In genomic region chr3:25144961-25145697, GRCm38 (mm10) we compare ENCODE assay signal across 9 mouse cellular contexts. TPM values are rescaled to one million over a fixed set of nuclear protein-coding genes. Genes with fewer than 3 reads are reported as not detected.
DNase-seq lines count a peak whose midpoint lies in the region; ATAC-seq and TF ChIP-seq lines count a peak whose summit lies in the region.
"Had no signal": no experiment of that assay in that cellular context is flagged by ENCODE, and none has a peak within 500 bp of the region (broad histone marks: within the 10 kb centered on the region; RNA-seq: fewer than 3 reads in every experiment).

No protein-coding gene starts in this region.

- TF ChIP-seq POLR2A in lung, adult 2 months (IDR thresholded peaks at IDR 0.05; ENCODE audit: borderline replicate concordance, extremely low read depth, low read depth, low read length): no peak

- no peaks in the 10 kb centered on the region for H3K36me3 ChIP-seq in lung, embryonic 16.5 days (ENCODE audit: control insufficient read depth, insufficient read depth, low read length)
- no peaks in the 10 kb centered on the region for H3K36me3 ChIP-seq in embryonic facial prominence, embryonic 12.5 days
- no peaks in the 10 kb centered on the region for H3K36me3 ChIP-seq in midbrain, embryonic 13.5 days
- H3K36me3 ChIP-seq: G1E had no signal

- H3K4me2 ChIP-seq in lung, embryonic 16.5 days (ENCODE audit: low read depth, low read length): 0 out of 2 replicates have a peak overlapping the region, but pooled peaks have one; percentile 77
- H3K4me2 ChIP-seq in embryonic facial prominence, embryonic 12.5 days (replicated peaks): peak overlapping the region; percentile 61
- peak overlapping the region; percentile 75; the same call in 1 of the 2 replicates for H3K4me2 ChIP-seq in midbrain, embryonic 13.5 days (replicated peaks)

- no peak for ATAC-seq in lung, embryonic 16.5 days (ENCODE audit: low read depth)
- no peak for ATAC-seq in embryonic facial prominence, embryonic 12.5 days (ENCODE audit: insufficient number of reproducible peaks, insufficient read depth, low FRiP score, low TSS enrichment)
- no peak for ATAC-seq in midbrain, embryonic 13.5 days

- peaks cover 3% of the 10 kb centered on the region; the same call in 1 of the 2 replicates for H3K9me3 ChIP-seq in lung, embryonic 16.5 days (ENCODE audit: control insufficient read depth, low read length)
- H3K9me3 ChIP-seq in embryonic facial prominence, embryonic 12.5 days: 0 out of 2 replicates have a peak, but pooled peaks cover 4% of the 10 kb centered on the region
- peaks cover 7% of the 10 kb centered on the region; the same call in 1 of the 2 replicates for H3K9me3 ChIP-seq in midbrain, embryonic 13.5 days

- H3K27ac ChIP-seq in lung, embryonic 16.5 days (ENCODE audit: low read length): no peak overlapping the region
- peak overlapping the region; percentile 94 for H3K27ac ChIP-seq in embryonic facial prominence, embryonic 12.5 days
- no peak overlapping the region for H3K27ac ChIP-seq in midbrain, embryonic 13.5 days

- no peak for DNase-seq in lung, postnatal 25 days (ENCODE audit: low spot score)
- peak; percentile 59 for DNase-seq in layer of hippocampus, adult 11-12 months (ENCODE audit: low spot score)
- no peak for DNase-seq in adrenal gland, adult 18-20 months (ENCODE audit: low spot score in 2 of 2)
- no peak for DNase-seq in heart, adult 8-10 months (ENCODE audit: low spot score)
- DNase-seq in lung, adult 2 months: no peak

- TF ChIP-seq CTCF in lung, adult 2 months (IDR thresholded peaks at IDR 0.05; ENCODE audit: insufficient read depth, low read length): no peak

- H3K4me1 ChIP-seq in lung, embryonic 16.5 days (replicated peaks; ENCODE audit: control insufficient read depth, insufficient read depth, low read length): peaks cover 6% of the 10 kb centered on the region
- peaks cover 9% of the 10 kb centered on the region for H3K4me1 ChIP-seq in embryonic facial prominence, embryonic 12.5 days
- peaks cover 19% of the 10 kb centered on the region for H3K4me1 ChIP-seq in midbrain, embryonic 13.5 days (replicated peaks)
- no peaks in the 10 kb centered on the region for H3K4me1 ChIP-seq in lung, adult 2 months (ENCODE audit: control insufficient read depth, insufficient read depth, low read length)

- H3K4me3 ChIP-seq in lung, embryonic 16.5 days (ENCODE audit: low read length): no peak overlapping the region
- H3K4me3 ChIP-seq in embryonic facial prominence, embryonic 12.5 days: no peak overlapping the region
- H3K4me3 ChIP-seq in midbrain, embryonic 13.5 days (replicated peaks): 0 out of 2 replicates have a peak overlapping the region, but pooled peaks have one; percentile 2
- H3K4me3 ChIP-seq in lung, adult 2 months (replicated peaks; ENCODE audit: extremely low read depth, low read depth, low read length): no peak overlapping the region

- no peaks in the 10 kb centered on the region for H3K27me3 ChIP-seq in lung, embryonic 16.5 days (ENCODE audit: control insufficient read depth, insufficient read depth, low read depth, low read length)
- H3K27me3 ChIP-seq in embryonic facial prominence, embryonic 12.5 days: no peaks in the 10 kb centered on the region
- H3K27me3 ChIP-seq in midbrain, embryonic 13.5 days: no peaks in the 10 kb centered on the region

- H3K9ac ChIP-seq in lung, embryonic 16.5 days (ENCODE audit: low read length): no peak overlapping the region
- H3K9ac ChIP-seq in embryonic facial prominence, embryonic 12.5 days: no peak overlapping the region
- H3K9ac ChIP-seq in midbrain, embryonic 13.5 days (replicated peaks): no peak overlapping the region

- WGBS in lung, embryonic 16.5 days: 14% methylated on average over 8 of the region's 8 CpGs
- 4% methylated on average over 8 of the region's 8 CpGs for WGBS in embryonic facial prominence, embryonic 12.5 days
- WGBS in midbrain, embryonic 13.5 days: 16% methylated on average over 8 of the region's 8 CpGs
- WGBS in lung, adult 2 months: 25% methylated on average over 8 of the region's 8 CpGs

RNA-seq across cellular contexts. Expression of gene Naaladl2, which starts 1.1 kb away (rescaled TPM):
- polyA plus RNA-seq in lung, embryonic 16.5 days (2015; fragmentation: Nextera tagmentation; extraction: Ambion mirVana): 2.0 and 3.4 TPM in 2 replicates
- polyA plus RNA-seq in embryonic facial prominence, embryonic 12.5 days (2016; fragmentation: Nextera tagmentation; extraction: Ambion mirVana): 1.2 and 2.2 TPM in 2 replicates
- polyA plus RNA-seq in midbrain, embryonic 13.5 days (2015; fragmentation: Nextera tagmentation; extraction: Ambion mirVana): 0.42 and 0.57 TPM in 2 replicates
- total RNA-seq in adrenal gland, adult 18-20 months (2021): 1 to 10 TPM; 2.7 TPM
- total RNA-seq in heart, adult 8-10 months (2022): under 1 TPM; 0.06 to 0.60 (median 0.21) TPM
- 0.45 and 0.64 TPM in 2 replicates for polyA plus RNA-seq in lung, adult 2 months (2012; rRNA removed)
- polyA plus RNA-seq: G1E had no signal
